Mouse (Mus musculus) right cerebral cortex, postnatal 25 days (tissue): ENCODE data around the gene Gm21983.

Experiments used
- DNase-seq: peaks from one replicate; pipeline ENCODE4 v3.0.0; 2022

The Gm21983 gene

GRCm38 (mm10) chr7:27159256-27159655 is 21.6 kb downstream of the Gm21983 start:
- no peak for DNase-seq

- DNase-seq: no peak
Observed at GRCm38 (mm10) chr7:27158171-27158570, 22.7 kb downstream of the Gm21983 start.

- peak; percentile 64 for DNase-seq
Observed at GRCm38 (mm10) chr7:27156005-27156404, 24.9 kb downstream of the Gm21983 start.

GRCm38 (mm10) chr7:27153205-27153764 is 27.6 kb downstream of the Gm21983 start, which contains the start of gene Cyp2t4:
Cyp2t4 (plus strand) TSS chr7:27153714.
- DNase-seq: no peak

GRCm38 (mm10) chr7:27136410-27136996 is 44.4 kb downstream of the Gm21983 start:
- no peak for DNase-seq

- DNase-seq: no peak
Observed at GRCm38 (mm10) chr7:27133757-27134156, 47.1 kb downstream of the Gm21983 start.

GRCm38 (mm10) chr7:27133156-27133555 is 47.7 kb downstream of the Gm21983 start:
- DNase-seq: no peak

- DNase-seq: peak; percentile 9
Observed at GRCm38 (mm10) chr7:27132588-27132987, 48.3 kb downstream of the Gm21983 start.

GRCm38 (mm10) chr7:27131387-27131786 is 49.5 kb downstream of the Gm21983 start:
- no peak for DNase-seq

GRCm38 (mm10) chr7:27130521-27131370 is 50.1 kb downstream of the Gm21983 start:
- no peak for DNase-seq

GRCm38 (mm10) chr7:27129811-27130210 is 51.1 kb downstream of the Gm21983 start:
- no peak for DNase-seq

GRCm38 (mm10) chr7:27128946-27129345 is 51.9 kb downstream of the Gm21983 start:
- no peak for DNase-seq

GRCm38 (mm10) chr7:27128162-27128561 is 52.7 kb downstream of the Gm21983 start:
- peak; percentile 22 for DNase-seq

GRCm38 (mm10) chr7:27124969-27125368 is 55.9 kb downstream of the Gm21983 start:
- DNase-seq: no peak

- no peak for DNase-seq
Observed at GRCm38 (mm10) chr7:27124305-27124832, 56.5 kb downstream of the Gm21983 start.

GRCm38 (mm10) chr7:27119676-27120075 is 61.2 kb downstream of the Gm21983 start, which contains the start of gene Cyp2f2:
Cyp2f2 (plus strand) TSS chr7:27119909.
- DNase-seq: no peak
